Mouse (Mus musculus) small intestine, adult 2 months (tissue): ENCODE measurements around the gene Il22.

Source experiments
- CTCF ChIP-seq: fragments of 200-500 bp; IDR thresholded peaks from 2 replicates; pipeline ENCODE4 v1.5.1; 2012; ENCODE audit warnings: low read depth, mild to moderate bottlenecking, control low read depth, inconsistent platforms, low read length, moderate library complexity, mixed read lengths; ENCODE audit not compliant: insufficient replicate concordance, insufficient read length; ENCODE audit errors: extremely low read depth
- POLR2A ChIP-seq: fragments of 200-500 bp; IDR thresholded peaks from 2 replicates; pipeline ENCODE4 v1.6.1; 2012; ENCODE audit warnings: low read depth, mild to moderate bottlenecking, control low read depth, inconsistent platforms, low read length, moderate library complexity

GRCm38 (mm10) chr10:118172876-118173275 is 31.9 kb upstream of the Il22 start:
- TF ChIP-seq CTCF (no peak), POLR2A (no peak)
